Mouse (Mus musculus) heart, postnatal 0 days (tissue): Measurements from ENCODE around the gene Unc13b.

ENCODE experiments used
- CTCF ChIP-seq: IDR thresholded peaks from 2 replicates; pipeline ENCODE4 v1.5.1; 2016; ENCODE audit warnings: antibody characterized with exemption, control low read depth, low read depth
- EP300 ChIP-seq: IDR thresholded peaks from 2 replicates; pipeline ENCODE4 v1.6.1; 2016; ENCODE audit warnings: antibody characterized with exemption, low read depth

DNA sequence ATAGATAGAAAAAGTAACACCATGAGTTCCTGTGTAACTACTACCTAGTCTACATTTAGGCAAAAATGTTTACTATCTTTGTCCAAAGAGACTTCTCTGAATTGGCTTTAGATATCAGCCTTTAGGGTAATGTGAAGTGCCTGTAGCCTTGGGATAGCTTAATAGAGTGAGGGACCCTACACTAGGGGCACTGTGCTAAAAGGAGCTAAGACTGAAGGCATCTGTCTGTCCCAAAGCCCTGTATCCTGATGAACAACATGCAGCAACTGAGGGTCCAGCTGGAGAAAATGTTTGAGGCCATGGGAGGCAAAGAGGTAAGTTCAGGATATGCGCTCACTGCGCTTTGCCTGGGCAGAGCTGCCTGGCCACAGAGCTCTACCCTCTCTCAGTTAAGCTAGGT is 198.3 kb downstream of the Unc13b start:
- TF ChIP-seq CTCF (no peak), EP300 (no peak)
